Mouse (Mus musculus): ENCODE data around the gene Ms4a14.

- TF ChIP-seq CTCF (IDR thresholded peaks at IDR 0.05; ENCODE audit: extremely low read depth, insufficient read length, insufficient replicate concordance, low read depth, low read length) (no peak), POLR2A (IDR thresholded peaks at IDR 0.05; ENCODE audit: low read depth, low read length) (no peak)
These were observed 50.7 kb downstream of the Ms4a14 start for GRCm38 (mm10) chr19:11263549-11263948.
